Mouse (Mus musculus): ENCODE data around the gene AC170998.1. TPM values are rescaled to one million over a fixed set of nuclear protein-coding genes. Genes with fewer than 3 reads are reported as not detected.
"Not testable (repeated sequence)": the region's sequence is repeated elsewhere in the genome, so short reads cannot be mapped to it uniquely, and the experiment has no call there.

AC170998.1 gene
- polyA plus RNA-seq, 2 experiments from 2014 or later: 10.1 TPM

DNA sequence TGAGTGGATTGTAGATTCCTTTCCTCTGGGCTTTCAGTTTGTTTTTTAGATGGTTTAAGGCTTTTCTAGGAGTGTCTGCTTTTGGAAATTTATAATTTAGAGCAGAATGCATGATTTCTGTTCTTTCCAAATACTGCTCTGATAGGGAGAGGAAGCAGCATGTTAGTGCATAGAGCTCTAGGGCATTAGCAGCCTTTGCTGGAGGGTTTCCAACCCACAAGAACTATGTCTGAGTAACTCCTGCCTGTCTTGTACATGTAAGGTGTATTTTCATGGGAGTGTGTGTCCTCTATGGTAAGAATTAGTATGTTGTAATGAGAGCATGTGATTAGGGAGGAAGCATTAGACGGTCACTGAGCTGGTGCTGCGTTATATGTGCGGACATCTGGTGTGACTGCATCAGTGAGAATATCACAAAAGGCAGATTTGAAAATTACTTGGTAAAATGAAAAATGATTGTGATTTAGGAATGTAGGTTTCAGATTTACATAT, 18.7 kb upstream of the AC170998.1 start:
- no peak for ATAC-seq

DNA sequence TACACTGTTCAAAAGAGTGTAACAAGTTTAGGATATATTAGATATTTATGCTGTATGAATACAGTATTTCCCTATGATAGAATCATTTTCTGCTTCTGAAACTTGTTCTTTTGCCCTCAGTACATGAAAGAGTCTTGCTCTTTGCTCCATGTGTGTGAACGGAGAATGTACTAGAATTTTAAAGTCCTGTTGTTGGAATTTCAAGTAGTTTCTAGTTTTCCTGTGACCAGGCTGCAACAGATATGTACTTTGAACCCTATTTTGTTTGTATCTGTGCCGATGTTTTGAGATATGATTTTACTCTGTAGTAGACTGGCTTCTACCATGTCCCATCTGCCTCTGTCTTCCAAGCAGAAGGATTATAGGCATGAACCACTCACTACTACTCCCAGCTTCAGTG, 18.1 kb upstream of the AC170998.1 start:
- no peak for ATAC-seq

DNA sequence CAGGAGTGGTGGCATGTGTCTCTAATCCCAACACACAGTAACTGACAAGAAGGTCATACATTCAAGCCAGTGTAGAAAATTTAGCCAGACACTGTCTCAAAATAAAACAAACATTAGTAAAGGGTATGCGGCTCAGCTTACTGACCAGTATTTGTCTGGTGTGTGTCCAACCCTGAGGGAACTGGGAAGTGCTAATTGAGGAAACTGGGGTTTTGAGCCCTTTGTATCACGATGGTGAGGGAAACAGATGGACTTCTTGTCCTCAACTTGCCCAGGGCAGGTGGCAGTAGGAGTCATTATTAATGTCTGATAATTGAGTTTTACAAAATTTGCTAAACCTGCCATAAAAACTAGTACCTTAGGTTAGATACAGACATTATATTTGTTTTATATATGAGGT, 16.9 kb upstream of the AC170998.1 start:
- no peak for ATAC-seq

DNA sequence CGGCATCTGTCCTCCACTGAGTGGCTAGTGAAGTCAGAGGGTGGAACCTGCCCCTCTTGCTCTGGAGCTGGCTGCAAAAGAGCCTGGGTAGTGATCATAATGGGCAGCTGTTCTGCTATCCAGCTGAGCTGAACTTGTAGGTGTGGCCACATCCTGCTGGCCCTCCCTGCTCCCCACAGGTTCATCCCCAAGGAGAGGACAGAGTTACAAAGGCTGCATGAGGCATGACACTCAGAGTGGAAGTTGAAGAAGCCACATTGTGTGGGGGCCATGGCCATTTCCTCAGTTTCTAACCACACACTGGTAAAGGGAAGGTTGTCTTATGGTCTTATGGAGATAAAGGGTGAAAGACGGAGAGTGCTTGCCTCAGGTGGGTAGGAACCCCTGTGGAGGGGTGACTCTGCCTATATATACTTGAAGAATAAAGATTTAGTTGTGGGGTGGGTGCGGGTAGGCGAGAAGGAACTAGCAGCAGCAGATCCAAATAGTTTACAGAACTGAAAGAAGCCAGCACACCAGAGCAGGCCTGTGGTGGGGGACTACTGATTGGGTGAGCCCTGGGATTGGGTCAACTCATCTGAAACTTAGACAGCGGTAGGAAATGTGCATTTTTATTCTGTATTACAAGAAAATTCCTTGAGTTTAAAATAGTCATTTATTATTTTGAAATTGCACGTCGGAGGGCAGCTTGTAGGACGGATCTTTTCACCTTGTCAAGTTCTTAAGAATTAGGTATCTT, 16.2 kb upstream of the AC170998.1 start:
- no peak for ATAC-seq

DNA sequence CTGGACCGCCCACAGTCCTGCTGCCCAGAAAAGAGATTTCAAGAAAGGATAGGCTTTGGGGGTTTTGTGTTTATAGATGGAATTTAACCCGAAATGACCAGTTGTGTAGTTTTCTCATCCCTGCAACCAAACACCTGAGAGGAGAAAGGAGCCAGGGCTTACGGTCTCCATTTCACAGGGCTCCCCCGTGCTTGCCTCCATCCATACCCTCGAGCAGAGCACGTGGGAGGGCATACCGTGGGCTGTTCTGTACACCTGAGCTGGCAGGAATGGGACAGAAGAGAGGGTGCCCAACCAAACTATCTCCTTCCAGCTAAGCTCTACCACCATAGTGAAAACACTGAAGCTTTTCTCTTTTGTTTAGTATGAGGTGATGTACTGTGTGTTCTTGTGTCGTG, 15.6 kb upstream of the AC170998.1 start:
- ATAC-seq: no peak

DNA sequence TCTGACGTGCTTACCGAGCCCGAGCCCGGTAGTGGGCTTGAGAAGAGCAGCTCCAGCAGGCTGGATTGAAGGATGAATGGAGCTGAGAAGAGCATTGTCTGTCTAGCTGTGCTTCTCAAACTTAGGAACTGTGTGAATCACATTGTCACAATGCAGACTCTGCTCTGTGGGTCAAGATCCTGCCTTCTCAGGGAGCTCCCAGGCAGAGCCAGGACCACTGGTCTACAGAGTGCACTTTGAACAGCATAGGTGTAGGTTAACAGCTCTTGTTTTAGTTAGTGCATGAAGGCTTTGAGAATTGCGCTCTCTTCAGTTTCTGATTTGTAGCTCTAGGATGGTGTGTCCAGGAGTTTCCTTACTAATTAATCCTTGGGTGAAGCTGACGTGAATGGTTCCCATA, 14.6 kb upstream of the AC170998.1 start:
- ATAC-seq: no peak

DNA sequence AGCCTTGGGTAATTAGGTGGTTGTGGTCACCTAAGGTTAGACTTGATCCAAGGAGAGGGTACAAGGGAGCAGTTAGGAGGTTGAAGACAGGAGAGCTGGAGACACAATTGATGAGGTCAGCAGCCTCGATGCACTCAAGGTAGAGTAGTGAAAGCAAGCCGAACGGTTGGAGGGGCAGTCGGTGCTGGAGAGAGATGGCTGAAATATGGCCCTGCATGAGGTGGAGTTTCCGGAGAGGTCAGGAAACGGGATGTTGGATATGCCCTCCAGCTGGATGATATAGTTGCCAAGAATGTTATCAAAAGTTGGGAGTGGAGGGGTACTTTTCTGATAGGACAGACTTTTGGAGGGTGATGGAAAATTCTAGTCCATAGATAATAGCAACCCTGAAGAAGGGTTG, 13.6 kb upstream of the AC170998.1 start:
- no peak for ATAC-seq

DNA sequence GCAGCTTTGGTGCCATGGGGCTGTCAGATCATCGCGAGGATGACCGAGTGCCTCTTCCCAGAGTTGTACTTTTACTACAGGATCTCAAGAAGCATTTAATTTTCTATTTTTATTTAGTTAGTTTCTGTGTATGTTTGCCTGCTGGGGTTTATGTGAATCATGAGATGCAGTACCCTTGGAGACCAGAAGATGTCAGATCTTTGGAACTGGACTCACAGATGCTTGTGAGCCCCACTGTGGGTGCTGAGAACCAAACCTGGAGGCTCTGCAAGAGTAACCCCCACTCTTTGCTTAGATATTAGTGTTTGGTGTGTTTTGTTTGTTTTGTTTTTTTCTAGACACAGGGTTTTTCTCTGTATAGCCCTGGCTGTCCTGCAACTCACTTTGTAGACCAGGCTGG, 11.9 kb upstream of the AC170998.1 start:
- no peak for ATAC-seq

DNA sequence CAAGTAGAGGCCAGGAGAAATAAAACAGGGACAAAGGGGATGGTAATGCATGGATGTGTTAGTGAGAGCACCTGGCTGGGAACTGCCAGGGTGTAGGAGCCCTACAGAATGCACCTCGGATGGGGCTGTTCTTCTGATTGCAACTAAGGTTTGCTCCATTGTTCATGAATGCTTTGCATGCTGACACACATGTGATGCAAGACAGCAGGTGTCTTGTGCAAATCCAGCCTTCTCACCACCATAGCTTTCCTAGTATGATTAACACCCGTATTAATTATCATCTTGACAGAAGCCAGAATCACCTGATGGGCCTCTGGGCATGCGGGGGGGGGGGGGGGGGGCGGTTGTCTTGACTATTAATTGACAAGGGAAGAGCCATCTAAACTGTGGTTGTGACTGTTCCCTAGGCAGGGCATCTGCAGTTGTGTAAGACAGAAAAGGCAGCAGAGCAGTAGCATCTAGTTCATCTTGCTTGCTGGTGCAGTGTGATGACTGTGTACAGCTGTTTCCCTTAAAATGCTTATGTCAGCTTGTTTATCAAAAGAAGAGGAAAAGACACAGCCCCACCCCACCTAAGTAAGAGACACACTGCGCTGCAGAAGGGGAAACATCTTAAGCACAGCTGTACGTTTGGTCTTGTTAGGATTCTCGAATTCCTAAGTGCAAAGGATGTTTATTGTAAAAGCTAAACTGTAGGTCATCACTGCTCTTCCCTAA, 9.9 kb upstream of the AC170998.1 start:
- no peak for ATAC-seq

DNA sequence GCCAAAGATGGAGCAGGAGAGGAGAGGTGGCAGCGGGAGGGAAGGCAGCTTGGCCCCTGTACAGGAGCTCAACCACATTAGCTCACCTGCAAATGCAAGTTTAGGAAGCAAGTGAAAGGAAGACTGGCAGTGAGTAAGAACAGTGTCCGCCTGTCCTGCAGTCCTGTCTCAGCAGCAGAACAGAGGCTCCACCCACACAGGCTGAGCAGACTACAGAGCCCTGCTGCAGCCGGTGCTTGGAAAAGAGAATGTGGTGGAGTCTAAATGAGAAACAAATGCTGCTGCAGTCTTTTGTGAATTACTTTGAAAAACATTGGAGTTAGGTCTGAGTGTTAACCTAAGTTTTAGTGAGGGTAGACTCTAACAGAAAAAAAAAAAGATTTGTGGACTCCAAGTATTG, 8.3 kb upstream of the AC170998.1 start:
- ATAC-seq: no peak

DNA sequence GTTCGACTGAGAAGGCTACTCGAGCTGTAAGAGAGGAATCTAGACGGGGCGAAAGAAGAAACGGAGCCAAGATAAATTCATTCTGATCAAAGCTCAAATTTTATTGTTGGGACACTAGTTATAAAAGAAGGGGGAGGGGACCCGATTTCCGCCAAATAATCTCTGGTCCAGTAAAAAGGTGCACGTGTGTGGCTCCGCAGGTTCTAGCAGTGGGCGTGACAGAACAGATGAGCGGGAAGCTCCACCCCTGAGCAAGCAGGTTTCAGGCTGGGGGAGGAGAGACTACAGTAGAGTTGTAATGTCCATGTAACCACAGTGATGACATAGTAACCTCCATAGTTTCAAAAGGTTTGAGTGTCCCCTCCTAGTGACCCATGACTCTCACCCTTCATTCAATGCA, 1.6 kb downstream of the AC170998.1 start:
- ATAC-seq: not testable (repeated sequence)

DNA sequence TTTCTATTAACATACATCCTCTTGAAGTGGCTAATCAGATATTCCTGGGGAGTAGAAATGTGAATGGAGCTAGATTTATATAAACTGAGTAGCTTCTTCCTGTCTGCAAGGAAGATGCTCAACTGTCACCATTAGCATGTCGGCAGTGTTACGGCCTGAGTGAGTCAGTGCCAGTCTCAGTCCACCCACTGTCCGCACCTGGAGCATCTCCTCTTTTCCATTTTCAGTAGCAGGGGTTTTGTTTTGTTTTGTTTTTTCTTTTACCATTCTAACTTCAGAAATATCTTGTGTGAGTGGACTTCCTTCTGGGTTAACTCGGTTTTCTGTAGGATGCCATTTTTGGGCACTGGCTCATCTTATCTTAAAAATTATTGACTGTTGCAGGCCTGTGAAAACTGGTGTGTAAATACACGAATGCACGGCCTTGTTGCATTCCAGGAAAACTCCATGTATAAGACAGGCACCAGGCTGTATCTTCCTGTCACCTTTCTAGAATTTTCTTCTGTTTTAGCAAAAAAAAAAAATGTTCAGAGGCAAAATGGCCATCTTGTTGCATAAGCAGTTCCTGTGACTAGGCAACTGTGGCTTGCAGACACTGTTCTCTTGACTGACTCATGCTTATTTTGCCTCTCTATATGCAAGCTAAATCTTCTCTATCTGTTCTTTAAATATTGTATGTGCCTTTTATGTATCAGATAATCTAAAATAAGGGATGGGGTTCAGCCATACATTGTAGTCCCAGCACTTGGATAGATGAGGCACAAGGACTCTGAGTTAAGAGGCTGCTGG, 9.6 kb downstream of the AC170998.1 start:
- no peak for ATAC-seq

DNA sequence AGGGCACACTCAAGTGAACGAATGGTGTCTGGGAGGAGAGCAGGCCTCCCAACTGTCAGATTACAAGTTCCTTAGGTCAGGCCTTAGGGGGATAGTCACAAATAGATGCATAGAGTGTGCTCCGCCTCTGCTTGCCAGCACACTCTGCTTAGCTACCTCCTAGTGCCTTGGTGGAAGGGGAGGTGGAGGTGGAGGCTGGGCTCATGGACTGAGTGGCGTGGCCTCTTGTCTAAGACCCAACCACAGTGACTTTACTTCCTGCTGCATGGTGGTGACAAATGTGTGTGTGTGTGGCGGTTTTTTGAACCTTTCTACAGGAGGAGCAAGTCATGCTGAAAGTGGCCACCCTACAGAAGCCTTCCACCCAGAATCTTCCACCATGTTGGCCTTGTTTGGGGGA, 10.6 kb downstream of the AC170998.1 start:
- ATAC-seq: no peak

DNA sequence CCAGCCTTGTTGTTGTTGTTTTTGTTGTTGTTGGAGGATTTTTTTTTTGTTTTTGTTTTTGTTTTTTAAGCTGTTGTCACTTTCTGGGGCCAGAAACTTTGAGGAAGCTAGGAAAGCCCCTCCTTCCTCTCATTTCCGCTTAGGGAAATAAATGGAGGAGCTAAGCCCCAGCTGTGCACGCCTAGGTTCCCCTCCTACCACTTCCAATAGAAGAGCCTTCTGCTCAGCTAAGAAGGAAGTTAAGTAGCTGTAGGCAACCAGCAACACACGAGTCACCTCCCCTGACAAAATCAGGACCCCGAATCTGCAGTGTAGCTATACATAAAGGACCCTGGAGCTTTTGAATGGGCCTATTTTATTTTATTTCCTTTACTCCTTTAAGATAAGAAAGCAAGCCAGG, 12.1 kb downstream of the AC170998.1 start:
- no peak for ATAC-seq

DNA sequence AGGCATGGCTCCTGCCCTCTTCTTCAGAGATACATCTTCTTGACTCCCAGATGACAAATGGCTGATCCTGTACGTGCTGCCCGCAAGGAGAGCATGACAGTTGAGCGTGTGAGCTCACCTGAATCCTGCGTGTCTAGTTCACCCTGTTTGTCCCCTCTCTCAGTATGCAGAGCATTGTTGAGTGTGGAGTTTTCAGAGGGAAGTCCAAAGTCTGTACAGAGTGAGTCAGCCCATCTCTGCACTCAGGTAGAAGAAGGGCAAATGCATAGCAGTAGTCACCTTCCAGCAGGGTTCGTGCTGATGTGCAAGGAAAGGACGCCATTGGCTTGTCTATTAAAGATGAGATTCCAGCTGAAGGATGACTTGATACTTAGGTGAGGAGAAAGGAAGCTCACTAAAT, 13.4 kb downstream of the AC170998.1 start:
- no peak for ATAC-seq

DNA sequence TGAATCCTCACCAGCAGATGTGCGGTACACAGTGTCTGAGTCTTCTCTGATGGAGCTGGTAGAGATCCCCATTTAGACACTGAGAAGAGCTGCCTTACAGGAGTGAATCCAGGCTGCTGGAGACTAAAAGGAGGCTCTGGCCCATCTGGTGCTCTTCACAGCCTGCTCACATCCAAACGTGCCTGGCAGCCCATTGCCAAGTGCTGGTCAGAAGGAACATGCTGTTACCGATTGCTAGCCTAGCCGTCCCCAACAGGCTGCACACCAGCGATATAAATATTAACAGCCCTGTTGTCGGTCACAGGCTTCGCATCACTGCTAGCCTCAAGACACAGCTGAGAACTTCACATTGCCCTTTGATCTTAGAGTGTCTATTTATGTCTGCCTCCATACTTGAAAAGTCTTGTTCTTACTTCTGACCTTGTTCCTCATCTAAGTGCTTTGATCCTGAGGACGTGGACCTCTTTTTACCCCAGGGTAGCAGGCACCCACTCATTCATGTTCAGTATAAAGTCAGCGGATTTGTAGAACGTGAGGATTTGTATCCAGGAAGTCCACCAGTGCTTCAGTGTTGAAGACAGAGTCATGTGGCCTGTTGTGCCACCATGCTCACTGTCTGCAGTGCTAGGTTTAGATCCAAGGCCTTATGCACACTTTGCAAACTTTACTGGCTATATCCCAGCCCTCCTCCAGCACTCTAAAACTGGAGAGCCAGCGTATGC, 17.4 kb downstream of the AC170998.1 start:
- no peak for ATAC-seq

DNA sequence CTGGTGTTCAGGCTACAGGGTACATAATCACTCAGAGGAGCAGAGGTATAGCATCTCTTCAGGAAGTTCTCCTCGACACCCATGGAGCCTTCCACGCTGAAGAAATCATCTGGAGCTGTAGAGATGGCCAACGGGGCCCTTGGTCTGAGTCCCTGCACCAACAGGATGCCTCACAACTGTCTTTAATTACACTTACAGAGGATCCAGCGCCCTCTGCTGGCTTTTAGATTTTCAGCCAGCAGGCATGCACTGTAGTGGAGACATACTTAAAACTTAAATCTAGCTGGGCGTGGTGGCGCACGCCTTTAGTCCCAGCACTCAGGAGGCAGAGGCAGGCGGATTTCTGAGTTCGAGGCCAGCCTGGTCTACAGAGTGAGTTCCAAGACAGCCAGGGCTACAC, 18.0 kb downstream of the AC170998.1 start:
- no peak for ATAC-seq

DNA sequence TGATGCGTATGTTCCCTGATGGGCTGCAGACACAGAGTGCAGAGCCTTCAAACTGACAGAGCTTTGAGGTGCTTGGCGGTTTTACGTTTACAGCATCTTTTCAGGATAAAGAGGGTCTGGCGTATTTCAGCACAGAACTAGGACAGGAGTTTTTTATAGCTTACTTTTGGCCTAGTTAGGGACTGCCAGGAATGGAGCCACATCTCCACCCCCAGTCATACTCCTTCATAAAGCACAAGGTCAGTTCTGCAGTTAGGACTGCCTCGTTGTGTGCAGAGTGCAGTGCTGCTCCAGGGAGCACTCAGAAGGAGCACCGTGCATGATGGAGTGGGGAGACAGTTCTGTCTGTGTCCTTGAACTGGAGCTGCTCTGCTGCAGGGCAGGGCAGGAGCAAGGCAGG, 19.9 kb downstream of the AC170998.1 start:
- ATAC-seq: no peak

DNA sequence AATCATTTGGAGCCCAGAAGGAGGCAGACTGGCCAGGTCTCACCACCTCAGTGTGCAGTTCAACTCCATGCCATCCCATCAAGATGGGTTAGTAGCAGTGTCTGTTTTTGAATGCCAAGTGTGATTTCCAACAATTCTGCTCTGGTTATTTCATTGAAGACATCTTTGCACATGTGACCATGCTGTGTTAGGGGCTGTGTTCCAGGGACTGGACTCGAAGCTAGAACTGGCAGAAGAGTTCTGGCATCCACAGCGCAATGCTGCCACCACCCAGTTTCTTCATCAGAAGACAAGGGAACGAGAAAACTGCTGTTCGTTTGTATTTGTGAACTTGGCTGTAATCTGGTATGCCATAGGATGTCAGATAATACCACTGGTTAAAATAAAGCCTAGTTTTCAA, 22.1 kb downstream of the AC170998.1 start:
- ATAC-seq: no peak

DNA sequence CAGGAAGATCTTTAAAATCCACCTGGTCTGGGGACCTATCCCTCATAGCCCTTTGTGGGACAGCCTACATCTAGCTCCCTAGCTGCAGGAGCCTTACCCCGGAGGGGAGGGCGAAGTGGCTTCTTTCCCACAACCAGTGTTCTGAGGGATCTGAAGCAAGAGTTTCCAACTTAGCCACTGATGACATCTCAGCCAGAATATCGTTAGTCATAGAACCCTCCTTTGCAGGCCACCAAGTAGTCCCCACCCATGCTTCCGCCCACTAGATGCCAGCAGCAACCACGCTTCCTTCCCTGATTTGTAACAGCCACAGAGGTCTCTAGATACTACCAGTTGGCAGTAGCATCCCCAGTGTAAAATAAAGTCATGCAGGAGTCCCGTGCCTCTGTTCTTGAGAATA, 24.7 kb downstream of the AC170998.1 start:
- no peak for ATAC-seq

DNA sequence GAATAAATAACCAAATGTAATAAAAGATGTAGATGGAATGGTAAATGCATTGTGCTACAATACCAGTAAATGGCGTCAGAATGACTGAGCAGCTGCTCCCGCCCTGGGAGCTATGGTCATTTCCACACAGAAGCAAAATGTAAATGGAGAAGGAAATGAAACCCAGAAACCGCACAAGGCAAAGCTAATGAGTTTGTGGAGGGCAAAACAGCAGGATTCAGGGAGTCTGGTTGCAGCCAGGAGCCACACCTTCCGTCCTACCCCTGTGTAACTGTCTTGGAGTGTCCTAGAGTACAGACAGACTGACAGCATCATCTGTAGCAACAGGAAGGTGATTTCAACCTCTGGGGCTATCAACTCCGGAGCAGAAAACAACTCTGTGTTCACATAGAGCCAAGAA, 30.6 kb downstream of the AC170998.1 start:
- no peak for ATAC-seq

DNA sequence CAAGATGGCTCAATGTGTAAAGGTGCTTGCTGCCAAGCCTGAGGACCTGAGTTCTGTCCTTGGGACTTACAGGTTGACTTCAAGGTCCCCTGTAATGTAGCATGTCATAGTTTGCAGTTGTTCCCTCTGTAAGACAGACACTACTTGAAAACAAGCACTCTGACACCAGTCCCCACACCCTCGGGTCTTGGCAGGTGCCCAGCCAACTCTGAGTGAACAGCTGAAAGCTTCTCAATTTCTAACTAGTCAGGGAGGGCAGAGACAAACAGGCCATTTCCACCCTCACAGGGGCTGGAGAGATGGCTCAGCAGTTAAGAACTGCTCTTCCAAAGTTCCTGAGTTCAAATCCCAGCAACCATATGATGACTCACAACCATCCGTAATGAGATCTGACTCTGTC, 31.6 kb downstream of the AC170998.1 start:
- ATAC-seq: no peak

Measured in CD4-positive, CD25-positive, alpha-beta regulatory T cell, adult 4 months (primary cell).